Mouse (Mus musculus) liver, embryonic 13.5 days (tissue): ENCODE data around the gene Asrgl1. TPM values are rescaled to one million over a fixed set of nuclear protein-coding genes. Genes with fewer than 3 reads are reported as not detected.

Experiments
- ATAC-seq: fragments of 200-750 bp; cut with Nextera tagmentation; 2 replicates; pipeline ENCODE4 v1.8.0; 2017; ENCODE audit warnings: low read depth, mild to moderate bottlenecking, moderate number of reproducible peaks, moderate library complexity
- DNase-seq: peaks from one replicate; pipeline ENCODE4 v3.0.0; 2022
- H3K27ac ChIP-seq: fragments of 300-500 bp; sonication (generic); 2 replicates; pipeline ENCODE4 v1.5.1; 2015; ENCODE audit warnings: moderate library complexity, mild to moderate bottlenecking, inconsistent platforms
- H3K27me3 ChIP-seq: fragments of 300-500 bp; sonication (generic); 2 replicates; pipeline ENCODE4 v1.6.1; 2015; ENCODE audit warnings: mild to moderate bottlenecking, inconsistent platforms
- H3K36me3 ChIP-seq: fragments of 300-500 bp; sonication (generic); 2 replicates; pipeline ENCODE4 v1.6.1; 2015; ENCODE audit warnings: mild to moderate bottlenecking, inconsistent platforms
- H3K4me1 ChIP-seq: fragments of 300-500 bp; sonication (generic); replicated peaks from 2 replicates; pipeline ENCODE4 v1.6.1; 2015; ENCODE audit warnings: inconsistent platforms
- H3K4me2 ChIP-seq: fragments of 300-500 bp; sonication (generic); 2 replicates; pipeline ENCODE4 v1.6.1; 2015; ENCODE audit warnings: inconsistent platforms, mild to moderate bottlenecking, moderate library complexity
- H3K4me3 ChIP-seq: fragments of 300-500 bp; sonication (generic); replicated peaks from 2 replicates; pipeline ENCODE4 v1.5.1; 2015; ENCODE audit warnings: mild to moderate bottlenecking, inconsistent platforms
- H3K9ac ChIP-seq: fragments of 300-500 bp; sonication (generic); 2 replicates; pipeline ENCODE4 v1.6.1; 2015; ENCODE audit warnings: mild to moderate bottlenecking, inconsistent platforms
- H3K9me3 ChIP-seq: fragments of 300-500 bp; sonication (generic); replicated peaks from 2 replicates; pipeline ENCODE4 v1.6.1; 2016; ENCODE audit warnings: inconsistent platforms
- WGBS: fragments of 180-500 bp; shearing (Covaris S2); methylation state at CpG from one replicate; pipeline ENCODE4 v1.1.7; 2015; ENCODE audit not compliant: insufficient replicate concordance; 5-methylcytosine and 5-hydroxymethylcytosine counted together
- polyA plus RNA-seq: library from polyadenylated mRNA; unstranded; fragments of >200 nt; fragmentation: Nextera tagmentation; extraction: Ambion mirVana; gene quantifications from 2 replicates; pipeline ENCODE4 v1.2.1, GENCODE M21; 2015

The Asrgl1 gene
- polyA plus RNA-seq, 1 experiment from 2014 or later = 11.5 TPM

GRCm38 (mm10) chr19:9081311-9082190, 53.9 kb downstream of the Asrgl1 start:
- Histone ChIP-seq H3K36me3 (no peaks in the 10 kb centered on the region), H3K9ac (no peak overlapping the region), H3K4me3 (no peak overlapping the region; the same call in 1 of the 2 replicates), H3K4me1 (peaks cover 5% of the 10 kb centered on the region; the same call in 1 of the 2 replicates), H3K27me3 (no peaks in the 10 kb centered on the region), H3K4me2 (no peak overlapping the region), H3K9me3 (no peaks in the 10 kb centered on the region), H3K27ac (no peak overlapping the region)
- ATAC-seq (no peak), DNase-seq (no peak)
- 76% methylated on average over 14 of the region's 14 CpGs for WGBS

- 35% methylated on average over 7 of the region's 7 CpGs for WGBS
- Histone ChIP-seq H3K27ac (no peak overlapping the region), H3K4me1 (peaks cover 5% of the 10 kb centered on the region; the same call in 1 of the 2 replicates), H3K4me2 (no peak overlapping the region), H3K9me3 (no peaks in the 10 kb centered on the region), H3K27me3 (no peaks in the 10 kb centered on the region), H3K36me3 (no peaks in the 10 kb centered on the region), H3K4me3 (no peak overlapping the region), H3K9ac (no peak overlapping the region)
- DNase-seq (no peak), ATAC-seq (no peak)
Measured at GRCm38 (mm10) chr19:9079916-9080315, 55.5 kb downstream of the Asrgl1 start.

- Histone ChIP-seq H3K9ac (no peak overlapping the region), H3K9me3 (no peaks in the 10 kb centered on the region), H3K27ac (no peak overlapping the region), H3K4me3 (no peak overlapping the region), H3K27me3 (no peaks in the 10 kb centered on the region), H3K4me1 (peaks cover 8% of the 10 kb centered on the region; the same call in 1 of the 2 replicates), H3K36me3 (no peaks in the 10 kb centered on the region), H3K4me2 (no peak overlapping the region)
- ATAC-seq = no peak
- WGBS = 48% methylated on average over 4 of the region's 4 CpGs
- no peak for DNase-seq
Measured at GRCm38 (mm10) chr19:9076982-9077660, 58.3 kb downstream of the Asrgl1 start.

- ATAC-seq (no peak), DNase-seq (no peak)
- Histone ChIP-seq H3K27me3 (no peaks in the 10 kb centered on the region), H3K4me3 (no peak overlapping the region), H3K4me1 (peaks cover 15% of the 10 kb centered on the region), H3K36me3 (no peaks in the 10 kb centered on the region), H3K9me3 (no peaks in the 10 kb centered on the region), H3K27ac (no peak overlapping the region), H3K4me2 (no peak overlapping the region), H3K9ac (no peak overlapping the region)
- 72% methylated on average over 3 of the region's 3 CpGs for WGBS
Measured at GRCm38 (mm10) chr19:9076035-9076434, 59.4 kb downstream of the Asrgl1 start.

GRCm38 (mm10) chr19:9075558-9075957, 59.9 kb downstream of the Asrgl1 start:
- Histone ChIP-seq H3K4me3 (no peak overlapping the region), H3K9ac (no peak overlapping the region), H3K4me1 (peaks cover 16% of the 10 kb centered on the region), H3K9me3 (no peaks in the 10 kb centered on the region), H3K4me2 (no peak overlapping the region), H3K27ac (no peak overlapping the region), H3K27me3 (no peaks in the 10 kb centered on the region), H3K36me3 (no peaks in the 10 kb centered on the region)
- DNase-seq = no peak
- 48% methylated on average over 2 of the region's 2 CpGs for WGBS
- no peak for ATAC-seq

- Histone ChIP-seq H3K4me1 (peaks cover 20% of the 10 kb centered on the region), H3K36me3 (no peaks in the 10 kb centered on the region), H3K27me3 (no peaks in the 10 kb centered on the region), H3K9ac (no peak overlapping the region), H3K4me2 (no peak overlapping the region), H3K4me3 (no peak overlapping the region), H3K27ac (no peak overlapping the region), H3K9me3 (no peaks in the 10 kb centered on the region)
- ATAC-seq (no peak), DNase-seq (no peak)
- 45% methylated on average over 4 of the region's 4 CpGs for WGBS
Measured at GRCm38 (mm10) chr19:9074424-9074823, 61.0 kb downstream of the Asrgl1 start.

GRCm38 (mm10) chr19:9073776-9074411, 61.5 kb downstream of the Asrgl1 start:
- Histone ChIP-seq H3K4me3 (no peak overlapping the region), H3K4me1 (peaks cover 20% of the 10 kb centered on the region), H3K9me3 (no peaks in the 10 kb centered on the region), H3K4me2 (no peak overlapping the region), H3K27ac (no peak overlapping the region), H3K9ac (no peak overlapping the region), H3K36me3 (no peaks in the 10 kb centered on the region), H3K27me3 (no peaks in the 10 kb centered on the region)
- DNase-seq = no peak
- no peak for ATAC-seq
- 37% methylated on average over 12 of the region's 12 CpGs for WGBS

- 49% methylated on average over 2 of the region's 2 CpGs for WGBS
- Histone ChIP-seq H3K36me3 (no peaks in the 10 kb centered on the region), H3K9me3 (no peaks in the 10 kb centered on the region), H3K27ac (no peak overlapping the region), H3K4me1 (peaks cover 20% of the 10 kb centered on the region), H3K27me3 (no peaks in the 10 kb centered on the region), H3K4me3 (no peak overlapping the region), H3K9ac (no peak overlapping the region), H3K4me2 (no peak overlapping the region)
- DNase-seq = no peak
- no peak for ATAC-seq
Measured at GRCm38 (mm10) chr19:9072157-9072530, 63.3 kb downstream of the Asrgl1 start.

- no peaks in the 10 kb centered on the region for H3K36me3 ChIP-seq
- H3K4me2 ChIP-seq = no peak overlapping the region
- no peaks in the 10 kb centered on the region for H3K9me3 ChIP-seq
- no peak overlapping the region for H3K4me3 ChIP-seq
- peak overlapping the region; percentile 25; the same call in 1 of the 2 replicates for H3K27ac ChIP-seq
- no peak overlapping the region for H3K9ac ChIP-seq
- 45% methylated on average over 7 of the region's 7 CpGs for WGBS
- no peaks in the 10 kb centered on the region for H3K27me3 ChIP-seq
- H3K4me1 ChIP-seq = peaks cover 20% of the 10 kb centered on the region
- ATAC-seq (no peak), DNase-seq (no peak)
Measured at GRCm38 (mm10) chr19:9071456-9072156, 63.8 kb downstream of the Asrgl1 start.

GRCm38 (mm10) chr19:9070316-9070715, 65.1 kb downstream of the Asrgl1 start:
- Histone ChIP-seq H3K9ac (no peak overlapping the region), H3K36me3 (no peaks in the 10 kb centered on the region), H3K27me3 (no peaks in the 10 kb centered on the region), H3K27ac (no peak overlapping the region), H3K4me1 (peaks cover 31% of the 10 kb centered on the region), H3K4me3 (no peak overlapping the region), H3K9me3 (no peaks in the 10 kb centered on the region), H3K4me2 (no peak overlapping the region)
- no peak for ATAC-seq
- 65% methylated on average over 2 of the region's 2 CpGs for WGBS
- no peak for DNase-seq
